Mouse (Mus musculus): Measurements from ENCODE around the gene Nos1ap.

DNA sequence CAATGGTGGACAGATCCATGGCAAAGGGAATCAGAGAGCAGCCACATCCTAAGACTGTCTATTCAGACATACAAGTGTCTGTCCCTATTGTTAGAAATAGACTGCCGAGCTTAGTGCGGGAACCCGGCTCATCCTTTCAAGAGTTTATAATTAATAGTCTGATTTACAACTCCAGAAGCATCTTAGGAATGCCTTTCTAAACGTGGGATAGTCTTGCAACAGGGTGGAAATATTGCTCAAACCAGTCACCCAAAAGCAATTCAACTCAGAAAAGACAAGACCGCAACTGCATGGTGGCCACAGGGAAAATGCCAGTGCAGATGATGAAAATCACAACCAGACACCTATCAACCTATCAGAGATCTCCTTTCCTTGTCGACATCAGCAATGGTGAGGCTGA is 173.5 kb downstream of the Nos1ap start:
- TF ChIP-seq MYOG (IDR thresholded peaks at IDR 0.05; ENCODE audit: control insufficient read depth, extremely low read depth, insufficient read length), result no peak
- TF ChIP-seq CTCF (IDR thresholded peaks at IDR 0.05; ENCODE audit: control insufficient read depth, insufficient read depth, insufficient read length), result no peak
- no peak for TF ChIP-seq CEBPB (IDR thresholded peaks at IDR 0.05; ENCODE audit: low read depth)
- no peak for TF ChIP-seq USF1 (IDR thresholded peaks at IDR 0.05; ENCODE audit: low read depth)
- no peak for TF ChIP-seq MAX (IDR thresholded peaks at IDR 0.05)

All from C2C12 (cell line).